Mouse (Mus musculus): ENCODE results near the gene Ebpl.

Gene Ebpl

GRCm38 (mm10) chr14:61360131-61360980 lies at the start of gene Ebpl:
TSS of gene Ebpl (minus strand) at chr14:61360439.
- peak; percentile 84 for DNase-seq (ENCODE audit: low spot score)

- no peak for DNase-seq (ENCODE audit: low spot score)
Observed at GRCm38 (mm10) chr14:61410020-61410419, 49.8 kb upstream of the Ebpl start.

GRCm38 (mm10) chr14:61407055-61407454 lies 46.8 kb upstream of the Ebpl start:
- DNase-seq (ENCODE audit: low spot score), result no peak

GRCm38 (mm10) chr14:61405761-61406160 lies 45.5 kb upstream of the Ebpl start:
- DNase-seq (ENCODE audit: low spot score), result no peak

- no peak for DNase-seq (ENCODE audit: low spot score)
Observed at GRCm38 (mm10) chr14:61404941-61405340, 44.7 kb upstream of the Ebpl start.

GRCm38 (mm10) chr14:61394745-61395144 lies 34.5 kb upstream of the Ebpl start:
- DNase-seq (ENCODE audit: low spot score), result no peak

GRCm38 (mm10) chr14:61390586-61390985 lies 30.3 kb upstream of the Ebpl start:
- DNase-seq (ENCODE audit: low spot score), result no peak

GRCm38 (mm10) chr14:61367290-61367689 lies 7.1 kb upstream of the Ebpl start:
- DNase-seq (ENCODE audit: low spot score), result no peak

- DNase-seq (ENCODE audit: low spot score), result no peak
Observed at GRCm38 (mm10) chr14:61364656-61365055, 4.4 kb upstream of the Ebpl start.

GRCm38 (mm10) chr14:61363734-61364133 lies 3.5 kb upstream of the Ebpl start:
- DNase-seq (ENCODE audit: low spot score), result no peak

GRCm38 (mm10) chr14:61362268-61362667 lies 2.0 kb upstream of the Ebpl start:
- no peak for DNase-seq (ENCODE audit: low spot score)

- DNase-seq (ENCODE audit: low spot score), result no peak
Observed at GRCm38 (mm10) chr14:61360981-61361511, 807 bp upstream of the Ebpl start.

GRCm38 (mm10) chr14:61354251-61355235 lies 5.7 kb downstream of the Ebpl start:
- no peak for DNase-seq (ENCODE audit: low spot score)

GRCm38 (mm10) chr14:61350808-61351207 lies 9.4 kb downstream of the Ebpl start:
- no peak for DNase-seq (ENCODE audit: low spot score)

- DNase-seq (ENCODE audit: low spot score), result no peak
Observed at GRCm38 (mm10) chr14:61349876-61350275, 10.4 kb downstream of the Ebpl start.

GRCm38 (mm10) chr14:61346827-61347698 lies 13.2 kb downstream of the Ebpl start:
- DNase-seq (ENCODE audit: low spot score), result no peak

GRCm38 (mm10) chr14:61344590-61344989 lies 15.6 kb downstream of the Ebpl start:
- DNase-seq (ENCODE audit: low spot score), result no peak

GRCm38 (mm10) chr14:61339381-61339780 lies 20.9 kb downstream of the Ebpl start:
- DNase-seq (ENCODE audit: low spot score), result no peak

GRCm38 (mm10) chr14:61330996-61331561 lies 29.2 kb downstream of the Ebpl start:
- DNase-seq (ENCODE audit: low spot score), result peak; percentile 50

- DNase-seq (ENCODE audit: low spot score), result no peak
Observed at GRCm38 (mm10) chr14:61330591-61330990, 29.6 kb downstream of the Ebpl start.

Data from spleen, adult 12 weeks (tissue).